Mouse (Mus musculus): ENCODE measurements at regions not wholly inside any gene's neighbourhood (a gene's known extent, or its start where the extent isn't known, plus 50 kb on each side); places are given as distances from the start of the nearest gene placed in this dataset.

DNA sequence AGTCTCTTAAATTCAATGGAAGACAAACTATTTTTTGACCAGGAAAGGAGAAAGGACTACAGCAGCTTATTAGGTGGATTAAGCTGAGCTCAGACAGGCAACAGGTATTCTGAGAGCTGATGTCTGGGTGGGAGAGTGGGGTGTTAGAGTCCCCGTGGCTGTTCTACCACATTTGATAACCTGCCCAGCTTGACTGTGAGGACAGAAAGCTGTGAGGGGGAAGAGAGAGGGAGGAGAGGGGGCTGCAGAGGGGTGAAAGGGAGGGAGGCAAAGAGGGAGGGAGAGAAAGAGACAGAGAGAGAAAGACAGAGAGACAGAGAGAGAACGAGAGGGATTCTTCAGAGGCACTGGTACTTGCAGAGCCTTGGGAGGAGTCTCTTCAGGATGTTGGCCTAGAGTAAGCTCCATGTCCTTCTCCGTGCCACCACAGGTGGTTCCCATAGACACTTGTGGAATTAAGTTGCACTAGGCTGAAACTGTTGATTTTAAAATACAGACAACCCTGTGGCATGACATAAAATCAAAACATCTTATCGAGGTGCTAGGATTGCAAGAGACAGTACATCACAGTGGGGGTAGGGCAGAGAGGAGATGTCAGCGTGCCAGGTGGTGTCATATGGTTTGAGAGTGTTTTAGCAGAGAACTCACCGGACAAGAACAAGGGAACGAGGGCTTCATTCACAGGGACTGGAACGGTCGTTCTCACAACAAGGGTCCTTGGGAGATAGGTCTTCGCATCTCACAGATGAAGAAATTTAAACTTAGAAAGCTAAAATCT lies 243.3 kb downstream of the Ccdc91 start:
- peak; percentile 42; the same call in 1 of the 2 replicates for ATAC-seq
- Histone ChIP-seq H3K4me1 (ENCODE audit: control insufficient read depth, insufficient read depth, low read depth, low read length) (peaks cover 10% of the 10 kb centered on the region), H3K4me3 (ENCODE audit: low read length) (no peak overlapping the region), H3K4me2 (ENCODE audit: low read length) (0 out of 2 replicates have a peak overlapping the region, but pooled peaks have one; percentile 15), H3K27ac (ENCODE audit: low read depth, low read length) (no peak overlapping the region), H3K27me3 (replicated peaks; ENCODE audit: control insufficient read depth, insufficient read depth, low read length) (no peaks in the 10 kb centered on the region), H3K36me3 (ENCODE audit: control insufficient read depth, insufficient read depth, low read length) (no peaks in the 10 kb centered on the region), H3K9me3 (ENCODE audit: control insufficient read depth, low read length) (no peaks in the 10 kb centered on the region), H3K9ac (ENCODE audit: low read depth, low read length) (no peak overlapping the region)
- WGBS = 72% methylated on average over 10 of the region's 10 CpGs

DNA sequence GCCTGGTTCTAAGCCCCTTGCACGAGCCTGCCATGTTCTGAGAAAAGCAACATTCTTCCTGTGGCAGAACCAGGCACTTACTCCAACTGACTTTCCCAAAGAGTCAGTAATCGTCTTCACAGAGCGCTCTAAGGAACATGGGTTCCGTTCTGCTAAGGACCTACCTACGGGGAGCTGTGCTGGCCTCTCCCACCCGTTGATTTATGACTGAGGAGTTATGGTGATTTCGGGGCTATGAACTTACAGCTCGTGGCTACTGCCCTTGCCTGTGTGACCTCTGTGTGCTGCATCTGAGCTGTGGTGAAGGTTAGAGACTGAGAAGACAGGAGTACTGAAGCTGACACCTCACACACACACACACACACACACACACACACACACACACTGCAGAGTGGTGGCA lies 243.9 kb downstream of the Ccdc91 start:
- no peaks in the 10 kb centered on the region for H3K36me3 ChIP-seq (ENCODE audit: control insufficient read depth, insufficient read depth, low read length)
- no peak for ATAC-seq
- no peak overlapping the region for H3K9ac ChIP-seq (ENCODE audit: low read depth, low read length)
- no peak overlapping the region for H3K27ac ChIP-seq (ENCODE audit: low read depth, low read length)
- H3K4me2 ChIP-seq (ENCODE audit: low read length) = no peak overlapping the region
- no peaks in the 10 kb centered on the region for H3K27me3 ChIP-seq (replicated peaks; ENCODE audit: control insufficient read depth, insufficient read depth, low read length)
- H3K9me3 ChIP-seq (ENCODE audit: control insufficient read depth, low read length) = no peaks in the 10 kb centered on the region
- WGBS = 83% methylated on average over 8 of the region's 8 CpGs
- peaks cover 10% of the 10 kb centered on the region for H3K4me1 ChIP-seq (ENCODE audit: control insufficient read depth, insufficient read depth, low read depth, low read length)
- no peak overlapping the region for H3K4me3 ChIP-seq (ENCODE audit: low read length)

DNA sequence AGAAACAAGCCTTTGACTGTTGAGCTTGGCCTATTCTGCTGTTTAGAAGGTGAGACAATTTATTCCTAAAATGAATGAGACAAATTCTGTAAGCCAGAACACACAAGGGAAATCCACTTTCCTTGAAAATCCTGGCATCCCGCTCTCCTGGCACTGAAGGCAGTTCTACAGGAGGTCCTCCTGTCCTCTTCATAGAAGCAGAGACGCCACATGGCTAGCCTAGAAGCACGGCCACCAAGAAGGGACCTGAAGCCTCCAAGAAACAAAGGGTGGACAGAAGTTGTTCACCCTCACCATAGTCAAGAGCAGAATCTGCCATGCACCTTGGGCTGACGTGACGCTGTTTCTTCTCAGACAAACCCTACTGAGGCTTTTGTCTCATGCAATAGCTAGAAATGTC lies 247.7 kb downstream of the Ccdc91 start:
- H3K36me3 ChIP-seq (ENCODE audit: control insufficient read depth, insufficient read depth, low read length) = no peaks in the 10 kb centered on the region
- 93% methylated on average over 5 of the region's 5 CpGs for WGBS
- peaks cover 8% of the 10 kb centered on the region for H3K4me1 ChIP-seq (ENCODE audit: control insufficient read depth, insufficient read depth, low read depth, low read length)
- no peaks in the 10 kb centered on the region for H3K9me3 ChIP-seq (ENCODE audit: control insufficient read depth, low read length)
- H3K27me3 ChIP-seq (replicated peaks; ENCODE audit: control insufficient read depth, insufficient read depth, low read length) = no peaks in the 10 kb centered on the region
- no peak overlapping the region for H3K4me3 ChIP-seq (ENCODE audit: low read length)
- H3K9ac ChIP-seq (ENCODE audit: low read depth, low read length) = no peak overlapping the region
- H3K27ac ChIP-seq (ENCODE audit: low read depth, low read length) = no peak overlapping the region
- no peak for ATAC-seq
- no peak overlapping the region for H3K4me2 ChIP-seq (ENCODE audit: low read length)

DNA sequence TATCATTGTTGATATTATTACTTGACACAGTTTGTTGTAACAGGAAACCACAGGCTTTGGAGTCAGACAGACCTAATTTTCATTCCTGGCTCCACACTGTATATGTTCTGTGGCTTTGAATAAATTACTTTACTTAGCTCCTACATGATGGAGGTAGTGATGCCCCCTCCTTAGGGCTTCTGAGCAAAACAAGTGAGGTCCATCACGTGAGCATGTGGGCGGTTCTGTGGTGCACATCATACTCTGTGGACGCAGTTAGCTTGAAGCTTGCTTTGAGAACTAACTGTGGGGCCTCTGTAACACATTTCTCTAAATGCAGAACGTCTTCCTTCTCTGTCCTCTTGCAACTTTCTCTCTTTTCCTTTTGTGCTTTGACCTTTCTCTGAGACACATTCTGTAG lies 251.4 kb downstream of the Ccdc91 start:
- no peaks in the 10 kb centered on the region for H3K9me3 ChIP-seq (ENCODE audit: control insufficient read depth, low read length)
- no peak overlapping the region for H3K4me2 ChIP-seq (ENCODE audit: low read length)
- H3K4me1 ChIP-seq (ENCODE audit: control insufficient read depth, insufficient read depth, low read depth, low read length) = no peaks in the 10 kb centered on the region
- no peak overlapping the region for H3K27ac ChIP-seq (ENCODE audit: low read depth, low read length)
- H3K27me3 ChIP-seq (replicated peaks; ENCODE audit: control insufficient read depth, insufficient read depth, low read length) = no peaks in the 10 kb centered on the region
- 81% methylated on average over 4 of the region's 4 CpGs for WGBS
- H3K4me3 ChIP-seq (ENCODE audit: low read length) = no peak overlapping the region
- no peak overlapping the region for H3K9ac ChIP-seq (ENCODE audit: low read depth, low read length)
- H3K36me3 ChIP-seq (ENCODE audit: control insufficient read depth, insufficient read depth, low read length) = no peaks in the 10 kb centered on the region
- no peak for ATAC-seq

DNA sequence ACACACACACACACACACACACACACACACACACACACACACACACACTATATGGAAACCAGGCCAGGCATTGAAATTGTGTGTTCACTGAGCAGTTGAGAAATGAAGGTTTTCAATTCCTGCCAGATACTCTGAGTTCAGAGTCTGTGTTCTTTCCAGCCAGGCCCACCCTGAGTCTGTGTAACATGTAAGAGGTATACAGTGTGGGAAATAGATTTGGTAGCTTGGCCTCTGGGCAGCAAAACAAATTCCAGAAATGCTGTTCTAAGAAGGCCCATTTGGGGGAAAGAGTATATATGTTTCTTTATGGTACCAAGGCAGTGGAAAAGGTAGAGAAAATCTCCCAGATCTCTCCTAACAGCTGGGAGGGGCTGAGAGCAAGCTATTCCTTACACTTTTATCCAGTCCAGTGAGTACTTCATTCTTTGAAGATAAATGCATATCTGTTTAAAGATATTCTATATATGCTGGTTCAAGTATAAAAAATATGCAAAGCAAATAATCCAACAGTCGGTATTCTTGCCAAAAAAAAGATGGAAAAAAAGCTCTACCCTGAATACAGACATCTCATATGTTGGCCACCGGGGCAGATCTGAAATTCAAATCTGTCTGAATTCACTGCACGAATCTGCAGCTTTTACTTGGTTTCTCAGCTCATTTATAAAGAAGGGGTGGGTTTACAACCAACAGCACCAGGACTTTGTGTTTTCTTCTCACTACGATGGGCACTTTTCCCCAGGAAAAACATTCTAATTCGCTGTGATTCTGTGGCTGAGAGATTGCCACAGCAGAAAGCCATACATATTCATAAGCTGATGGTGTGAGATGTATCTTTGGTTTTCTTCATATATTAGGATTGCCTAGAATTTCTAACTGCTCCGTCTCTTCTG lies 252.3 kb downstream of the Ccdc91 start:
- Histone ChIP-seq H3K9ac (ENCODE audit: low read depth, low read length) (no peak overlapping the region), H3K27ac (ENCODE audit: low read depth, low read length) (no peak overlapping the region), H3K4me2 (ENCODE audit: low read length) (no peak overlapping the region), H3K9me3 (ENCODE audit: control insufficient read depth, low read length) (no peaks in the 10 kb centered on the region), H3K36me3 (ENCODE audit: control insufficient read depth, insufficient read depth, low read length) (no peaks in the 10 kb centered on the region), H3K4me1 (ENCODE audit: control insufficient read depth, insufficient read depth, low read depth, low read length) (no peaks in the 10 kb centered on the region), H3K4me3 (ENCODE audit: low read length) (no peak overlapping the region), H3K27me3 (replicated peaks; ENCODE audit: control insufficient read depth, insufficient read depth, low read length) (no peaks in the 10 kb centered on the region)
- WGBS = 79% methylated on average over 6 of the region's 6 CpGs
- no peak for ATAC-seq

DNA sequence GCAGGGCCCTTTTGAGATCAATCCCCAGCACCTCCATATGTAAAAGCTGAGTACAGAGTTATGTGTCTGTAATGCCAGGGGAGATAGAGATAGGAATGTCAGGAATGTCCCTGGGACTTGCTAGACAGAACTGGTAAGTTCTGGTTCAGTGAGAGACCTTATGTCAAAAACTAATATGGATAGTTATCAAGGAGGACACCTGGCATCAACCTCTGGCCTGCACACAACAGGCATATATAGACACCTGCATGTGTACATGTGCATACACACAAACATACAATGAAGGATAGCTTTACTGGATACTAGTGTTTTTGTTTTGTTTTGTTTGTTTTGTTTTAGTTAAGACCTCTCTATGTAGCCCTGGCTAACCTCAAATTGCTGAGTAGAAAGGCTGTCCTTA lies 254.1 kb downstream of the Ccdc91 start:
- H3K9me3 ChIP-seq (ENCODE audit: control insufficient read depth, low read length) = no peaks in the 10 kb centered on the region
- no peak for ATAC-seq
- no peak overlapping the region for H3K9ac ChIP-seq (ENCODE audit: low read depth, low read length)
- no peaks in the 10 kb centered on the region for H3K4me1 ChIP-seq (ENCODE audit: control insufficient read depth, insufficient read depth, low read depth, low read length)
- no peak overlapping the region for H3K4me2 ChIP-seq (ENCODE audit: low read length)
- H3K27me3 ChIP-seq (replicated peaks; ENCODE audit: control insufficient read depth, insufficient read depth, low read length) = no peaks in the 10 kb centered on the region
- no peaks in the 10 kb centered on the region for H3K36me3 ChIP-seq (ENCODE audit: control insufficient read depth, insufficient read depth, low read length)
- no peak overlapping the region for H3K4me3 ChIP-seq (ENCODE audit: low read length)
- H3K27ac ChIP-seq (ENCODE audit: low read depth, low read length) = no peak overlapping the region

DNA sequence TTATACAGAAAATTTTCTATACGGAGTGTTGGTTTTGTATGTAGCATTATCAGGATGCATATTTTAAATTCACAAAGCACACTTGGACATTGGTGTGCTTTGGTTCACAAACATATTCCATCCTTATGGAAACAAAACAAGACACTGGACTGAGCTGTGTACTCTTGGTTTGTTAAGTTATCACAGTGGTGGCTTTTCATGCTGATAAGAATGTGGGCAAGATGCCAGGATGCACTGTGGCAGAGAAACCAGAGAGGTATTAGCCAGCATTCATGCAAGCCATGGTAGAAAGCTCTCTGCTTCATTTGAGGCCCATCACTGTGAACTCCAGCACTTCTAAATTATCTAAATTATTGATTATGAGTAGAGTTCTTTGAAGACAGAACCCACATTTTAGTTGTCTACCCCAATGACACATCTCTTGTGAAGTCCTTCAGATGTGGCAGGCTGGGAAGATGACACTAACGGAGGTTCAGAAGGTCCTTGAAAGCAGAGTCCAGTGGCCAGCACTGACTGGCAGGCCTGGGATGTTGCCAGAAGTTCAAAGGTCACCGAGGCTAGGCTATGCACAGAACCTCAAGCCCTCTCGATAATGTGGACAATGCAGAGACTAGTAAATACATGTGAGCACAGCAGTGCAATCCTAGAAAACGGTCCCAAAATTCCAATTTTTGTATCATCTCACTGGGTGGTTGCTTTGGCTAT lies 263.1 kb downstream of the Ccdc91 start:
- H3K4me2 ChIP-seq (ENCODE audit: low read length) = no peak overlapping the region
- no peak overlapping the region for H3K9ac ChIP-seq (ENCODE audit: low read depth, low read length)
- H3K4me3 ChIP-seq (ENCODE audit: low read length) = no peak overlapping the region
- ATAC-seq = no peak
- no peaks in the 10 kb centered on the region for H3K36me3 ChIP-seq (ENCODE audit: control insufficient read depth, insufficient read depth, low read length)
- 87% methylated on average over 5 of the region's 5 CpGs for WGBS
- H3K9me3 ChIP-seq (ENCODE audit: control insufficient read depth, low read length) = peaks cover 2% of the 10 kb centered on the region; the same call in 1 of the 2 replicates
- H3K4me1 ChIP-seq (ENCODE audit: control insufficient read depth, insufficient read depth, low read depth, low read length) = no peaks in the 10 kb centered on the region
- no peak overlapping the region for H3K27ac ChIP-seq (ENCODE audit: low read depth, low read length)
- H3K27me3 ChIP-seq (replicated peaks; ENCODE audit: control insufficient read depth, insufficient read depth, low read length) = no peaks in the 10 kb centered on the region

DNA sequence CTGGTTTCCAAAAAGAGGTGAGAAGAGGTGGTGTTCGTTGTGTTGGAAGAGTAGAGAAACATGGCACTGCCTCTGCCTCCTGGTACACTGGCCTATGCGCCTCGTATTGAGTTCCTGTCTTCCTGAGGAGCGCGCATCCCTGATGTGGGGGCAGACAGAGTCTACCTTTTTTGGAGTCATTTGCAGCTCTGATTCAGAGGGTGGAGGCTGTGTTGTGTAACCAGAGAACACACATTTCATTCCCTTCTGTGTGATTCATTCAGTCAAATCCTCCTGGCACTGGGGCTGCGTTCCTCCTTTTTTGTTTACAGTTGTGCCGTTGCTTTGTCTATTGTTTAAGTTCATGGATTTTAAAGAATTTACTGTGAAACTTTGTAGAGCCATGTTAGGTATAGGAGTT lies 265.8 kb downstream of the Ccdc91 start:
- no peaks in the 10 kb centered on the region for H3K27me3 ChIP-seq (replicated peaks; ENCODE audit: control insufficient read depth, insufficient read depth, low read length)
- no peak overlapping the region for H3K4me2 ChIP-seq (ENCODE audit: low read length)
- H3K9me3 ChIP-seq (ENCODE audit: control insufficient read depth, low read length) = no peaks in the 10 kb centered on the region
- WGBS = 69% methylated on average over 7 of the region's 7 CpGs
- no peak for ATAC-seq
- H3K4me1 ChIP-seq (ENCODE audit: control insufficient read depth, insufficient read depth, low read depth, low read length) = no peaks in the 10 kb centered on the region
- no peak overlapping the region for H3K9ac ChIP-seq (ENCODE audit: low read depth, low read length)
- H3K36me3 ChIP-seq (ENCODE audit: control insufficient read depth, insufficient read depth, low read length) = no peaks in the 10 kb centered on the region
- no peak overlapping the region for H3K27ac ChIP-seq (ENCODE audit: low read depth, low read length)
- H3K4me3 ChIP-seq (ENCODE audit: low read length) = no peak overlapping the region

DNA sequence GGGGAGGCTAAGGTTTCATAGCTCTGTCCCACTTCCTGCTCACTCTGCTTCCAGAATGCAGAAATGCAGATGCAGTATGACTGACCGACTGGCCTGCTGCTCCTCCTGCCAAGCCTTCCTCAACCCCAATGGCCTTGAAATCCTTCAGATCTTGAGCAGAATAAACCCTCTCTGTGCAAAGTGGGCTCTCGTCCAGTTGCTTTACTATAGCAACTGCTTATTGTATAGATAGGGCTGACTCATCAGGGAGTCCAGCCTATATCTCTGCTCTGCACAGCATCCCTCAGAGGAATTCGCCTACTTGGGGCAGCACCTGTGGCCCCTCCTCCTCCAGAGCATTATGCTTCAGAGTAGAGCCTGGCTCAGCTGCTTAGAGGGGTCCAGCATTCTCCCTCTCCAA lies 268.5 kb downstream of the Ccdc91 start:
- Histone ChIP-seq H3K36me3 (ENCODE audit: control insufficient read depth, insufficient read depth, low read length) (no peaks in the 10 kb centered on the region), H3K4me1 (ENCODE audit: control insufficient read depth, insufficient read depth, low read depth, low read length) (no peaks in the 10 kb centered on the region), H3K27me3 (replicated peaks; ENCODE audit: control insufficient read depth, insufficient read depth, low read length) (no peaks in the 10 kb centered on the region), H3K9ac (ENCODE audit: low read depth, low read length) (no peak overlapping the region), H3K4me2 (ENCODE audit: low read length) (no peak overlapping the region), H3K9me3 (ENCODE audit: control insufficient read depth, low read length) (no peaks in the 10 kb centered on the region), H3K4me3 (ENCODE audit: low read length) (no peak overlapping the region), H3K27ac (ENCODE audit: low read depth, low read length) (no peak overlapping the region)
- no peak for ATAC-seq
- 46% methylated on average over 3 of the region's 3 CpGs for WGBS
